Mouse (Mus musculus) erythroblast, embryonic 14.5 days (primary cell): ENCODE measurements around the gene Krtap26-1.

Source experiments
- GATA1 ChIP-seq: IDR thresholded peaks from 2 replicates; pipeline ENCODE4 v1.6.1; 2012; ENCODE audit warnings: low read length, inconsistent platforms, mixed read lengths
- TAL1 ChIP-seq: IDR thresholded peaks from 3 replicates; pipeline ENCODE4 v1.6.1; 2012; ENCODE audit warnings: low read length, inconsistent platforms, mixed read lengths

- no peak for TF ChIP-seq GATA1
- TF ChIP-seq TAL1 = no peak
These were observed 16.1 kb downstream of the Krtap26-1 start for GRCm38 (mm10) chr16:88631474-88631873.
